Mouse (Mus musculus) heart, adult 9 months (tissue): ENCODE results near the gene Parp9.
"Not testable (repeated sequence)": the region's sequence is repeated elsewhere in the genome, so short reads cannot be mapped to it uniquely, and the experiment has no call there.

Experiments
- DNase-seq, 2 experiments: peaks; one replicate each; pipeline ENCODE4 v3.0.0; 2022; ENCODE audit warnings: low spot score in 2 of 2

The Parp9 gene

DNA sequence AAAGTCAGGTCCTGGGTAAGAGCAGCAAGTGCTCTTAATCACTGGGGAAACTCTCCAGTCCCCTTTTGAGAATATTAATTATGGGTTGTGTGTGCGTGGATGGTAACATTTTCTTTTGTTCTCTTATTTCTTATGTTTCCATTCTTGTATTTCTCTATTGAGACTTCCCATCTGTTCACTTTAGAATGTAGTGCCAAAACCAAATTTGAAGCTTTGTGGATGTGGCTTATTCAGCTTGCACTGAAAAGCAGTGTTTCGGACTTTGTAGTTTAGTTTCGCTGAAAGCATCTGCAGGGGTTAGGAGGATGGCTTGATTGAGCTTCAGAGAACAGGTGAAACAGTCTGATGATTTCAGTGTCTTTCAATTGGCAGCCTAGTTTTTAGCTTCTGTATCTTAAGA is 55.0 kb downstream of the Parp9 start:
- DNase-seq = no peak

DNA sequence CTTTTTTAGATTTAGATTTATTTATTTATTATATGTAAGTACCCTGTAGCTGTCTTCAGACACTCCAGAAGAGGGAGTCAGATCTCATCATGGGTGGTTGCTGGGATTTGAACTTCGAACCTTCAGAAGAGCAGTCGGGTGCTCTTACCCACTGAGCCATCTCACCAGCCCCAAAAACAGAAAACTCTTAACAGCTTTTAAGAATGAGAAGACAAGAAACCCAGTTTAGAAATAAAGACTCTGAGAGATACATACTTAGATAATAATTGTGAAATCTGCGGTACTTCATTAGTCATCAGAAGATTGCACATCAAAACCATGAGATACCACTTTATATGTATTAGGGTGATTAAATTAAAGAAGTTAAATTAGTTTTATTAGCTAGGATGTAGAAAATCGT is 60.6 kb downstream of the Parp9 start:
- DNase-seq = not testable (repeated sequence)

DNA sequence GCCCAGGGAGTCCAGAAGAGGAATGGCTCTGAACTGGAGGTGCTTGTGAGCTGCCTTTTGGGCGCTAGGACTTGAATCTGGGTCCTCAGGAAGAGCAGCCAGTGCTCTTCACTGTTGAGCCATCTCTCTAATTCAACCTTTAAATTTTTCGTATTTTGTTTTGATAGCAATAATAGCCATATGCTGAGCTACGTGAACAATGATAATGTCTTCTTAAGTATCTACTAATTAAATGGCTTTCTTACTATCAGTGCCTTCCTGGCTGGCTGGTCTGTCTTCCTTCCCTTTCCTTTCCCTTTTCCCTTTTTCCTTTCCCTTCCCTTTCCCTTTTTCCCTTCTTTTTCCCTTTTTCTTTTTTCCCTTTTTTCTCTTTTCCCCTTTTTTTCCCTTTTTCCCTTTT is 70.1 kb downstream of the Parp9 start:
- no peak for DNase-seq

DNA sequence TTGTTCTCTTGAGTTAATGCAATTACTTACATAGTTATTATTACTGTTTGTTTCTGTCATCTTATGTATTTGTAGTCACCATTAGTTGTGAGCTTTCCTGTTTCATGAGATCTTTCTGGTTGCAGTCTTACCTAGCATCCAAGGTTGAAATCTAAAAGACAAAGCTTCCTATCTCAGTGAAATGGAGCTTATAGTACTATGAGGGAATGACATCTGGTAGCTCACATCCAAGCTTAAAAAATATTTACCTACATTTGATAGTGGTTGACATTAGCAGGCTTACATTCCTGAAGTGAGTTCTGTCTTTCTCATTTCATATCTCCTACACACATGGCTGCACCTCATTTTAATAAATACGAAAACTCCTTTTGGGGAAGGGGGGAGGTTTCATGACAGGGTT is 78.1 kb downstream of the Parp9 start:
- no peak for DNase-seq
